Mouse (Mus musculus) retina, postnatal 1 day (tissue): ENCODE measurements at regions not wholly inside any gene's neighbourhood (a gene's known extent, or its start where the extent isn't known, plus 50 kb on each side); places are given as distances from the start of the nearest gene placed in this dataset.
A peak's percentile ranks its signal among the peaks of the same experiment; 100 is the strongest.

ENCODE experiments used
- DNase-seq: peaks from one replicate; pipeline ENCODE4 v3.0.0-alpha.2; 2012

- peak; percentile 98 for DNase-seq
These were observed 129.4 kb upstream of the Ubr2 start for GRCm38 (mm10) chr17:47139730-47140231.

GRCm38 (mm10) chr17:47139171-47139617 is 128.8 kb upstream of the Ubr2 start:
- peak; percentile 60 for DNase-seq

- DNase-seq = no peak
These were observed 127.8 kb upstream of the Ubr2 start for GRCm38 (mm10) chr17:47138174-47138573.

GRCm38 (mm10) chr17:47135391-47135790 is 125.0 kb upstream of the Ubr2 start:
- DNase-seq = no peak

GRCm38 (mm10) chr17:47133785-47134184 is 123.4 kb upstream of the Ubr2 start:
- no peak for DNase-seq

- no peak for DNase-seq
These were observed 117.2 kb upstream of the Ubr2 start for GRCm38 (mm10) chr17:47127571-47127970.

- no peak for DNase-seq
These were observed 113.2 kb upstream of the Ubr2 start for GRCm38 (mm10) chr17:47123576-47123975.

- no peak for DNase-seq
These were observed 111.9 kb upstream of the Ubr2 start for GRCm38 (mm10) chr17:47122221-47122620.

- DNase-seq = no peak
These were observed 107.7 kb upstream of the Ubr2 start for GRCm38 (mm10) chr17:47118010-47118409.

- peak; percentile 30 for DNase-seq
These were observed 105.4 kb upstream of the Ubr2 start for GRCm38 (mm10) chr17:47115754-47116153.

- no peak for DNase-seq
These were observed 104.8 kb upstream of the Ubr2 start for GRCm38 (mm10) chr17:47115141-47115540.

GRCm38 (mm10) chr17:47114736-47115135 is 104.4 kb upstream of the Ubr2 start:
- DNase-seq = no peak

GRCm38 (mm10) chr17:47112556-47113225 is 102.3 kb upstream of the Ubr2 start:
- no peak for DNase-seq

GRCm38 (mm10) chr17:47110836-47111235 is 100.5 kb upstream of the Ubr2 start:
- DNase-seq = no peak

- DNase-seq = no peak
These were observed 94.0 kb upstream of the Ubr2 start for GRCm38 (mm10) chr17:47104328-47104727.

GRCm38 (mm10) chr17:47095191-47095590 is 84.8 kb upstream of the Ubr2 start:
- DNase-seq = no peak

GRCm38 (mm10) chr17:47092076-47092475 is 81.7 kb upstream of the Ubr2 start:
- DNase-seq = no peak

GRCm38 (mm10) chr17:47089769-47090168 is 79.4 kb upstream of the Ubr2 start:
- no peak for DNase-seq

GRCm38 (mm10) chr17:47069206-47069605 is 58.9 kb upstream of the Ubr2 start:
- no peak for DNase-seq

GRCm38 (mm10) chr17:47065307-47065901 is 55.0 kb upstream of the Ubr2 start:
- peak; percentile 12 for DNase-seq

- peak; percentile 5 for DNase-seq
These were observed 54.4 kb upstream of the Ubr2 start for GRCm38 (mm10) chr17:47064592-47065306.

- DNase-seq = no peak
These were observed 53.6 kb upstream of the Ubr2 start for GRCm38 (mm10) chr17:47064006-47064405.

GRCm38 (mm10) chr17:47061031-47061620 is 50.8 kb upstream of the Ubr2 start:
- no peak for DNase-seq
